Mouse (Mus musculus): ENCODE results near the gene Ptk7. TPM values are rescaled to one million over a fixed set of nuclear protein-coding genes. Genes with fewer than 3 reads are reported as not detected.

Gene Ptk7
- polyA plus RNA-seq, 1 experiment from 2014 or later = 54.0 TPM

DNA sequence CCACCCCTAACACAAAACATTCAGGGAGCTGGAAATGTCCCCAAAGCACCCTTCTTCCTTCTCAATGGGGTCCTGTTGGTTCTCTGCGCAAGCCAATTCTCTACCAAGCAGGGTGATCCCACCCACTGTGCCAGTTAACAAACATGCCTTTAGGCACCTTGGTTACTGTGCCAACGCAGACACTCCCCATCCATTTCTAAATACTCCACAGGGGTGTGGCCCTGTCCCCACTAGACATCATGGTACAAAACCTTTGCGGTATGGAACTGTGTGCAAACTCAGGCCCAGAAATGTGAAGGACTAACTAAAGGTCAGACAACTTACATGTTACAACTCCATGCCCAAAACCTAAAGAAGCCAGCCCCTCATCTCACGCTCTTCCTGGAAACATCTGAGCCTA, 36.2 kb downstream of the Ptk7 start:
- Histone ChIP-seq H3K27me3 (replicated peaks; ENCODE audit: control insufficient read depth, insufficient read depth, low read length) (no peaks in the 10 kb centered on the region), H3K4me1 (replicated peaks; ENCODE audit: control insufficient read depth, insufficient read depth, low read length) (peaks cover 13% of the 10 kb centered on the region), H3K4me2 (ENCODE audit: low read length) (no peak overlapping the region), H3K27ac (ENCODE audit: low read depth) (no peak overlapping the region), H3K4me3 (ENCODE audit: low read depth, low read length) (no peak overlapping the region), H3K36me3 (ENCODE audit: control insufficient read depth, insufficient read depth, low read length) (peaks cover 30% of the 10 kb centered on the region), H3K9me3 (ENCODE audit: control insufficient read depth, low read length) (no peaks in the 10 kb centered on the region), H3K9ac (ENCODE audit: low read length) (no peak overlapping the region)
- ATAC-seq (replicated peaks; ENCODE audit: low FRiP score, low TSS enrichment, low read depth) (no peak), DNase-seq (ENCODE audit: low spot score) (no peak)
- WGBS = 96% methylated on average over 4 of the region's 4 CpGs

DNA sequence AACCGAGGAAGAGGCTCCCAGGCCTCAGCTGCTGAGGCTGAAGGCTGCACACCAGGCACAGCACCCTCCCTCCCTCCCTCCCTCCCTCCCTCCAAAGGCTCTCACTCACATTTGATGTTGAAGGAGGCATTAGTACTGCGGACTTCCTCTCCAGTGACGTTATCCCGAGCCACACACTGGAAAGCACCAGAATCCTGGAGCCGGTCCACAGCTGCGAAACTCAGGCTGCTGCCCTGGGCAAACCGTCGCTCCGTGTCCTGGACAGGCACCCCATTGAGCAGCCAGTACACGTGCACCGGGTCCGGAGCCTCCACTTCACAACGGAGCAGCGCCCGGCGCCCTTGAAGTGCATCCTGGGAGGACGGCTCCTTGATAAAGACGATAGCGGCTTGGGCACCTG, 37.9 kb downstream of the Ptk7 start:
- Histone ChIP-seq H3K9me3 (ENCODE audit: control insufficient read depth, low read length) (no peaks in the 10 kb centered on the region), H3K27me3 (replicated peaks; ENCODE audit: control insufficient read depth, insufficient read depth, low read length) (no peaks in the 10 kb centered on the region), H3K4me1 (replicated peaks; ENCODE audit: control insufficient read depth, insufficient read depth, low read length) (peaks cover 13% of the 10 kb centered on the region), H3K9ac (ENCODE audit: low read length) (no peak overlapping the region), H3K4me2 (ENCODE audit: low read length) (no peak overlapping the region), H3K36me3 (ENCODE audit: control insufficient read depth, insufficient read depth, low read length) (peaks cover 42% of the 10 kb centered on the region), H3K27ac (ENCODE audit: low read depth) (no peak overlapping the region), H3K4me3 (ENCODE audit: low read depth, low read length) (no peak overlapping the region)
- no peak for DNase-seq (ENCODE audit: low spot score)
- 83% methylated on average over 19 of the region's 19 CpGs for WGBS
- no peak for ATAC-seq (replicated peaks; ENCODE audit: low FRiP score, low TSS enrichment, low read depth)

DNA sequence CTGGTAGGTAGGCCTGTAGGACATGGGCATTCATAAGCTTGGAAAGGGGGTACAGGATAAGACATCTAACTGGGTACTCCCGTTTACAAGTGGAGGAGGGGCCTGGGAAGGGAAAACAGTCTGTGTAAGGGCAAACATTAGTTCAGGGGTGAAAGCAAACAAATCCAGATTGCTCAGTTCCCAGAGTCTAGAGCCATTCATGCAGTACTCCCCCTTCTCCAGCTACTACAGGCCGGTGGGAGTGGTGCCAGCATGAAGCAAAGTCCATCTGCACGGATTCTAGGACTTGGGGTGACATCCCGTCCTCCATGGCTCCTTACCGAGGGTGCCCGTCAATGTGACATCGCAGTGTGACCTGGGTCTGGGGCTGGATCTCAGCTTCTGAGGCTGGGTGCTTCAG, 38.9 kb downstream of the Ptk7 start:
- Histone ChIP-seq H3K4me1 (replicated peaks; ENCODE audit: control insufficient read depth, insufficient read depth, low read length) (peaks cover 11% of the 10 kb centered on the region), H3K27me3 (replicated peaks; ENCODE audit: control insufficient read depth, insufficient read depth, low read length) (no peaks in the 10 kb centered on the region), H3K36me3 (ENCODE audit: control insufficient read depth, insufficient read depth, low read length) (peaks cover 52% of the 10 kb centered on the region), H3K9me3 (ENCODE audit: control insufficient read depth, low read length) (no peaks in the 10 kb centered on the region), H3K9ac (ENCODE audit: low read length) (no peak overlapping the region), H3K27ac (ENCODE audit: low read depth) (no peak overlapping the region), H3K4me2 (ENCODE audit: low read length) (no peak overlapping the region), H3K4me3 (ENCODE audit: low read depth, low read length) (no peak overlapping the region)
- 73% methylated on average over 7 of the region's 7 CpGs for WGBS
- no peak for DNase-seq (ENCODE audit: low spot score)
- no peak for ATAC-seq (replicated peaks; ENCODE audit: low FRiP score, low TSS enrichment, low read depth)

DNA sequence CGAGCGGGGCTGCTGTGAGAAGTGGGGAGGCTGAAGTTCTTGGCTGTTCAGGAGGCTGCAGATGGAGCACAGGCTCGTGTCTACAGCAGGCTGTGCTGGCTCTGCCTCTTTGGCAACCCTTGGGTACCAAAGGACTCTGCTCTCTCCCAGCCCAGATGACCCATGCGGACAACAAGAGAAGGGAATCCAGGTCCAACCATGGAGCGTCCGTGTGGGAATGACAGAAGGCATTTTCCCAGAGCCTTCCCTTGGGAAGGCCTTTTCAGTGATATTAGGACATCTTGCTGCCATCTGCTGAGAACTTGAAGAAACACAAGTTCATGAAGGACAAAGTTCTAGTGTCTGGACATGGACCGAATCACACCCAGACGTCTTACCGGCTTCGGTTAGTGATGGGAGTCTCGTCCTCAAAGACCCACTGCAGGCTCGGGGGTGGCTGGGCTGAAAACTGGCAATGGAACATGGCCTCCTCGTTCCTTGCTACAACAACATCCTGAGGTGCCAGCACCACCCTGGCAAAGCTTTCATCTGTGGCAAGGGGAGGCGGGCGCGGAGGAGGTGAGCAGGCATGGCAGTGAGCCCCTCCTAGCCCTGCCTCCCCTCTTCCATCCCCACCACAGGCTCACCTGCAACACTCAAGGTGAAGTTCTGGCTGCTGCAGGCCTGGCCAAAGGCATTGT, 39.5 kb downstream of the Ptk7 start:
- no peak overlapping the region for H3K9ac ChIP-seq (ENCODE audit: low read length)
- no peaks in the 10 kb centered on the region for H3K27me3 ChIP-seq (replicated peaks; ENCODE audit: control insufficient read depth, insufficient read depth, low read length)
- H3K36me3 ChIP-seq (ENCODE audit: control insufficient read depth, insufficient read depth, low read length) = peaks cover 58% of the 10 kb centered on the region
- no peak for DNase-seq (ENCODE audit: low spot score)
- no peak overlapping the region for H3K4me2 ChIP-seq (ENCODE audit: low read length)
- ATAC-seq (replicated peaks; ENCODE audit: low FRiP score, low TSS enrichment, low read depth) = no peak
- H3K9me3 ChIP-seq (ENCODE audit: control insufficient read depth, low read length) = no peaks in the 10 kb centered on the region
- H3K4me3 ChIP-seq (ENCODE audit: low read depth, low read length) = no peak overlapping the region
- peaks cover 5% of the 10 kb centered on the region; the same call in 1 of the 2 replicates for H3K4me1 ChIP-seq (replicated peaks; ENCODE audit: control insufficient read depth, insufficient read depth, low read length)
- WGBS = 90% methylated on average over 16 of the region's 16 CpGs
- no peak overlapping the region for H3K27ac ChIP-seq (ENCODE audit: low read depth)

- WGBS = 94% methylated on average over 6 of the region's 6 CpGs
- H3K27ac ChIP-seq (ENCODE audit: low read depth) = no peak overlapping the region
- no peaks in the 10 kb centered on the region for H3K4me1 ChIP-seq (replicated peaks; ENCODE audit: control insufficient read depth, insufficient read depth, low read length)
- H3K9me3 ChIP-seq (ENCODE audit: control insufficient read depth, low read length) = no peaks in the 10 kb centered on the region
- ATAC-seq (replicated peaks; ENCODE audit: low FRiP score, low TSS enrichment, low read depth) = no peak
- H3K4me3 ChIP-seq (ENCODE audit: low read depth, low read length) = no peak overlapping the region
- H3K36me3 ChIP-seq (ENCODE audit: control insufficient read depth, insufficient read depth, low read length) = peaks cover 61% of the 10 kb centered on the region
- H3K27me3 ChIP-seq (replicated peaks; ENCODE audit: control insufficient read depth, insufficient read depth, low read length) = no peaks in the 10 kb centered on the region
- DNase-seq (ENCODE audit: low spot score) = no peak
- H3K9ac ChIP-seq (ENCODE audit: low read length) = no peak overlapping the region
- H3K4me2 ChIP-seq (ENCODE audit: low read length) = no peak overlapping the region
Observed at GRCm38 (mm10) chr17:46588913-46589312, 40.4 kb downstream of the Ptk7 start.

DNA sequence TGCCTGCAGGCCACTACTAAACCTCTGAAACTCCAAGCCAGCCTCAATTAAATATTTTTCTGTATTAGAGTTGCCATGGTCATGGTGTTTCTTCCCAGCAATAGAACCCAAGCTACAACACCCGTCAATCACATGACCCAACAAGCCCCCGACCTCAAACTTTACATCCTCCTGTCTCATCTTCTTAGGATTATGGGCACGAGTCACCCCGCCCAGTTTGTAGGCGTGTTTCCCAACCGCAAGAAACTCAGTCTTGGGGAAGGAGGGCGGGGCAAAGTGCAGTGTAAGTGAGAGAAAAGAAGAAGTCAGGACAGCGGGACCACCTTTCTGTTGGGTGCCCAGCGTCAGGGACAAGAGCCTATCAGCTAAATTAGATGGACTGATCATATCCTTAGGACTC, 41.1 kb downstream of the Ptk7 start:
- no peaks in the 10 kb centered on the region for H3K27me3 ChIP-seq (replicated peaks; ENCODE audit: control insufficient read depth, insufficient read depth, low read length)
- no peaks in the 10 kb centered on the region for H3K9me3 ChIP-seq (ENCODE audit: control insufficient read depth, low read length)
- no peak overlapping the region for H3K4me3 ChIP-seq (ENCODE audit: low read depth, low read length)
- H3K27ac ChIP-seq (ENCODE audit: low read depth) = no peak overlapping the region
- H3K9ac ChIP-seq (ENCODE audit: low read length) = no peak overlapping the region
- WGBS = 85% methylated on average over 9 of the region's 9 CpGs
- peaks cover 61% of the 10 kb centered on the region for H3K36me3 ChIP-seq (ENCODE audit: control insufficient read depth, insufficient read depth, low read length)
- ATAC-seq (replicated peaks; ENCODE audit: low FRiP score, low TSS enrichment, low read depth) (no peak), DNase-seq (ENCODE audit: low spot score) (no peak)
- H3K4me2 ChIP-seq (ENCODE audit: low read length) = no peak overlapping the region
- H3K4me1 ChIP-seq (replicated peaks; ENCODE audit: control insufficient read depth, insufficient read depth, low read length) = no peaks in the 10 kb centered on the region

- Histone ChIP-seq H3K4me1 (replicated peaks; ENCODE audit: control insufficient read depth, insufficient read depth, low read length) (no peaks in the 10 kb centered on the region), H3K36me3 (ENCODE audit: control insufficient read depth, insufficient read depth, low read length) (peaks cover 76% of the 10 kb centered on the region), H3K4me3 (ENCODE audit: low read depth, low read length) (no peak overlapping the region), H3K9ac (ENCODE audit: low read length) (no peak overlapping the region), H3K9me3 (ENCODE audit: control insufficient read depth, low read length) (no peaks in the 10 kb centered on the region), H3K4me2 (ENCODE audit: low read length) (no peak overlapping the region), H3K27ac (ENCODE audit: low read depth) (no peak overlapping the region), H3K27me3 (replicated peaks; ENCODE audit: control insufficient read depth, insufficient read depth, low read length) (no peaks in the 10 kb centered on the region)
- WGBS = 92% methylated on average over 8 of the region's 8 CpGs
- no peak for DNase-seq (ENCODE audit: low spot score)
- ATAC-seq (replicated peaks; ENCODE audit: low FRiP score, low TSS enrichment, low read depth) = no peak
Observed at GRCm38 (mm10) chr17:46586327-46586726, 43.0 kb downstream of the Ptk7 start.

- peaks cover 87% of the 10 kb centered on the region for H3K36me3 ChIP-seq (ENCODE audit: control insufficient read depth, insufficient read depth, low read length)
- no peak overlapping the region for H3K27ac ChIP-seq (ENCODE audit: low read depth)
- H3K4me3 ChIP-seq (ENCODE audit: low read depth, low read length) = no peak overlapping the region
- H3K27me3 ChIP-seq (replicated peaks; ENCODE audit: control insufficient read depth, insufficient read depth, low read length) = no peaks in the 10 kb centered on the region
- H3K9ac ChIP-seq (ENCODE audit: low read length) = no peak overlapping the region
- no peaks in the 10 kb centered on the region for H3K4me1 ChIP-seq (replicated peaks; ENCODE audit: control insufficient read depth, insufficient read depth, low read length)
- DNase-seq (ENCODE audit: low spot score) (no peak), ATAC-seq (replicated peaks; ENCODE audit: low FRiP score, low TSS enrichment, low read depth) (peak; percentile 34; the same call in 1 of the 2 replicates)
- WGBS = 55% methylated on average over 5 of the region's 5 CpGs
- no peak overlapping the region for H3K4me2 ChIP-seq (ENCODE audit: low read length)
- H3K9me3 ChIP-seq (ENCODE audit: control insufficient read depth, low read length) = no peaks in the 10 kb centered on the region
Observed at GRCm38 (mm10) chr17:46578650-46579049, 50.7 kb downstream of the Ptk7 start.

DNA sequence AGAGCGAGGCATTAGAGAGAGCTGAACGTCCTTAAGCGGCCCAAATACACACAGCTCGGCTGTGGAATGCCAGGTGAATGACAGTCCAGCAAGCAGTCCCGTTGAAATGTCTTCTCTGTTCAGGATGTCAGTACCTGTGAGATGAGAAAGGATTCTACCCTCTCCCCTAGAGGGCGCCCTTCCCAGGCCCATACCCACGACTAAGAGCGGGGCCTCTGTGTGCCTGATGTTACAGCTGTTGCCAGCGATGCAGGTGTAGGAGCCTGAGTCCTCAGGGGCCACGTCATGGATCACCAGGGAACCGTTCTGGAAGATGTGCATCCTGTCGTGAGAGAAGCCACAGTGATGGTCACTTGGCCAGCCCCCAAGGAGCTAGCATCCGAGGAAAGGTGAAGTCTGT, 53.2 kb downstream of the Ptk7 start:
- Histone ChIP-seq H3K36me3 (ENCODE audit: control insufficient read depth, insufficient read depth, low read length) (peaks cover 96% of the 10 kb centered on the region), H3K9ac (ENCODE audit: low read length) (no peak overlapping the region)
- 82% methylated on average over 13 of the region's 13 CpGs for WGBS

More for the DNA sequence above, 53.2 kb downstream of the Ptk7 start:
- ATAC-seq (replicated peaks; ENCODE audit: low FRiP score, low TSS enrichment, low read depth) (no peak), DNase-seq (ENCODE audit: low spot score) (no peak)
- Histone ChIP-seq H3K27me3 (replicated peaks; ENCODE audit: control insufficient read depth, insufficient read depth, low read length) (no peaks in the 10 kb centered on the region), H3K27ac (ENCODE audit: low read depth) (no peak overlapping the region), H3K4me3 (ENCODE audit: low read depth, low read length) (no peak overlapping the region), H3K4me1 (replicated peaks; ENCODE audit: control insufficient read depth, insufficient read depth, low read length) (no peaks in the 10 kb centered on the region), H3K9me3 (ENCODE audit: control insufficient read depth, low read length) (no peaks in the 10 kb centered on the region), H3K4me2 (ENCODE audit: low read length) (no peak overlapping the region)

Data from intestine, embryonic 14.5 days (tissue).